Mouse (Mus musculus) layer of hippocampus, adult 9-10 months (tissue): ENCODE measurements at regions not wholly inside any gene's neighbourhood (a gene's known extent, or its start where the extent isn't known, plus 50 kb on each side); places are given as distances from the start of the nearest gene placed in this dataset.

Experiments used
- DNase-seq: peaks from one replicate; pipeline ENCODE4 v3.0.0; 2022; ENCODE audit warnings: low spot score

DNA sequence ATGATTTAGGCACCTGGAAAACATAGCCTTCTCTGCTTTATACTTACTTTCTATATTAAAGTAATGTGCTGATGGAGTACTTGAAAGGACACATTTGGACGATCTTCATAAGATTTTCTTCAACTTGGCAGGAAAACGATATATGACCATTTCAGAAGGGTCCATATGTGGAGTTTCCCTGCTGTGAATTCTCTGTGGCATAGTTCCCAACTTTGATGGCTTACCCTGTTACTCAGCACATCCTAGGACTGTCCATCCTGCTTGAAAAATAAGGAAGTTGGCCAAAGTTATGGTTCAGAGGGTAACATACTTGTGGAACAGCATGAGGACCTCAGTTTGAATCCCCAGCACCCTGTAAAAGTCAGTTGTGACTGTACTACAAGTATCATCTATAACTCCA, 109.2 kb upstream of the Pbx1 start:
- DNase-seq = no peak

- no peak for DNase-seq
Observed at GRCm38 (mm10) chr1:168518087-168518486, 86.0 kb upstream of the Pbx1 start.

- no peak for DNase-seq
Observed at GRCm38 (mm10) chr1:168506326-168506725, 74.3 kb upstream of the Pbx1 start.

DNA sequence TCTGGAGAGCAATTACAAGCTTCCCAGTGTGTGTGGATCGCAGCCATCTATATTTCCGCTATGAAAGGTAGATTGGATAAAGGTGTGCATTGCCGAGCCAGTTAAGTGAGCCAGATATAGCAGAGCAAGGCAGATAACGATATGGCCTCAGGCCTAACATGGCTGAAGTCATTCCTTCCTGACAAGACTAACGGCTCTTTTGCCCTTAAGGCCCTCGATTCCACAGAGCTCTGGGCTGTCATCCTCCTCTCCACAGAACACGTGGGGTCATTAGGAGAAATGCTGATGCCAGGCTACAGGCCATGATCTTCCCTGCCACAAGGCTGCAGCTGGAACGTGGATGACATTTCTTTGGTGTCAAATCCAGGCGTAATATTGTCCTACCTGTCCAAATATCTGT, 72.7 kb upstream of the Pbx1 start:
- DNase-seq = no peak

DNA sequence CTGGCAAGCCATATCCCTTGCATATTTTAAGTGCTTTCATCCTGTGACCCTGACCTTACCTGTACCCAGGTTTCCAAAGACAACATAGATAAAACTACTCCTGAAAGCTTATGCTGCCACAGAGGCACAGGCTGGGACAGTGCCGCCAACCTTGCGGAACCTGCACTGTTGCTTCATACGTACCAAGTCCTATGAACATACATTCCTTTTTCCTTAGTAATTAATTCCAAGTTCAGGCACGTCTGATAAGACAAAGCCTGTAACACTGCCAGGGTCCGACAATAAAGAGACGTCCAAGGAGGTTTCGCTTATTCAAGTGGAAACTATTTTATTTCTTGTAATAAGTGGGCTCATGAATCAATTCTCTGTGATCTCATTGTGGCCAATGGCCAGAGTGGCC, 70.2 kb upstream of the Pbx1 start:
- DNase-seq = no peak

- no peak for DNase-seq
Observed at GRCm38 (mm10) chr1:168501375-168502169, 69.5 kb upstream of the Pbx1 start.

DNA sequence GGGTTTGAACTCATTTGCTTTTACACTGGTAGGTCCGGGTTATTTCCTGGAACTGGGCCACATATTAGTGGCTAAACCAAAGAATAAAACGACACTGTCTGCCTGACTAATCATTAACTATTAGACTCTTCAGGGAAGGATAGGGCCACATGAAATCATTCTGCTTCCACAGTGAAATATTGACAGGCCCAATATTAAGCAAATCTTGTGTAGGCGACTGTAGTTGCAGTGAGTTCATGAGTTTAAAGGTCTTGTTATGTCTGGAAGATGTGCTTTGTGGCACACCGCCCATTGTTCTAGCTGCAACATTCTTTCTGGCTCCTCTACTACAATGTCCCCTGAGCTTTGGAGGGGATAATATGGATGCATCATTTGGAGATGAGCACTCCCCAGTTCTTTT, 65.7 kb upstream of the Pbx1 start:
- no peak for DNase-seq

- no peak for DNase-seq
Observed at GRCm38 (mm10) chr1:168495687-168496527, 63.8 kb upstream of the Pbx1 start.

- DNase-seq = no peak
Observed at GRCm38 (mm10) chr1:168487492-168487891, 55.4 kb upstream of the Pbx1 start.

- DNase-seq = no peak
Observed at GRCm38 (mm10) chr1:168483651-168484050, 51.6 kb upstream of the Pbx1 start.
